Mouse (Mus musculus) thymus, adult 2 months (tissue): Measurements from ENCODE around the gene Tas2r135.

ENCODE experiments used
- CTCF ChIP-seq: fragments of 200-500 bp; IDR thresholded peaks from 2 replicates; pipeline ENCODE4 v1.5.1; 2012; ENCODE audit warnings: mild to moderate bottlenecking, control low read depth, low read length, moderate library complexity, borderline replicate concordance; ENCODE audit not compliant: control insufficient read depth, poor library complexity, insufficient read depth; ENCODE audit errors: extremely low read depth
- POLR2A ChIP-seq: fragments of 200-500 bp; IDR thresholded peaks from 2 replicates; pipeline ENCODE4 v1.6.1; 2012; ENCODE audit warnings: mild to moderate bottlenecking, low read length, control low read depth, moderate library complexity; ENCODE audit not compliant: control insufficient read depth, poor library complexity, insufficient read depth; ENCODE audit errors: extremely low read depth

- TF ChIP-seq POLR2A (no peak), CTCF (no peak)
Observed at GRCm38 (mm10) chr6:42398285-42398684, 6.9 kb upstream of the Tas2r135 start.
